Comparison of ENCODE assay signal across 8 mouse cellular contexts in genomic region chr14:21052112-21052780, GRCm38 (mm10). TPM values are rescaled to one million over a fixed set of nuclear protein-coding genes. Genes with fewer than 3 reads are reported as not detected.
A peak's percentile ranks its signal among the peaks of the same experiment; 100 is the strongest.
DNase-seq lines count a peak whose midpoint lies in the region; ATAC-seq and TF ChIP-seq lines count a peak whose summit lies in the region.

Gene Ap3m1, minus strand, starts transcription at chr14:21052508.
Gene Adk, plus strand, starts transcription at chr14:21052574.

- WGBS in kidney, embryonic 14.5 days, result under 1% methylated on average over 46 of the region's 48 CpGs
- under 1% methylated on average over 48 of the region's 48 CpGs for WGBS in limb, embryonic 15.5 days

- peak; percentile 99 for DNase-seq in A20 (ENCODE audit: low read depth, low spot score)
- peak; percentile 95 for DNase-seq in heart, adult 9 months (ENCODE audit: low spot score in 2 of 2)
- peak; percentile 85 to 93 for DNase-seq in monocyte, adult 2 months (ENCODE audit: low read depth in 1 of 2, low spot score in 2 of 2)
- peak; percentile 90 to 93 for DNase-seq in spleen, postnatal 36 days (ENCODE audit: low spot score in 2 of 2)

- peak within 1 kb of the TSS; percentile 68 for H3K9ac ChIP-seq in kidney, embryonic 14.5 days (ENCODE audit: low read depth, low read length)
- peak within 1 kb of the TSS; percentile 85 for H3K9ac ChIP-seq in limb, embryonic 15.5 days

- H3K9me3 ChIP-seq in kidney, embryonic 14.5 days (ENCODE audit: control insufficient read depth, low read length), result no peaks in the 10 kb centered on the region
- no peaks in the 10 kb centered on the region for H3K9me3 ChIP-seq in limb, embryonic 15.5 days

- H3K27me3 ChIP-seq in kidney, embryonic 14.5 days (ENCODE audit: control insufficient read depth, insufficient read depth, low read length), result no peaks in the 10 kb centered on the region
- H3K27me3 ChIP-seq in limb, embryonic 15.5 days, result no peaks in the 10 kb centered on the region

- H3K36me3 ChIP-seq in kidney, embryonic 14.5 days (ENCODE audit: control insufficient read depth, insufficient read depth, low read length), result peaks cover 5% of the 10 kb centered on the region; the same call in 1 of the 2 replicates
- no peaks in the 10 kb centered on the region for H3K36me3 ChIP-seq in limb, embryonic 15.5 days

- peak; percentile 98 for ATAC-seq in kidney, embryonic 14.5 days (ENCODE audit: low FRiP score, low TSS enrichment)
- peak; percentile 97 for ATAC-seq in limb, embryonic 15.5 days (ENCODE audit: insufficient number of reproducible peaks, low FRiP score, low TSS enrichment, low read depth)

- no peak for TF ChIP-seq CTCF in bone marrow macrophage, adult 2 months (IDR thresholded peaks at IDR 0.05; ENCODE audit: low read depth, low read length)
- TF ChIP-seq CTCF in embryonic fibroblast, embryonic 13.5 days (IDR thresholded peaks at IDR 0.05; ENCODE audit: borderline replicate concordance, insufficient read depth, low read length), result no peak

- peak within 1 kb of the TSS; percentile 78 for H3K4me2 ChIP-seq in kidney, embryonic 14.5 days (replicated peaks; ENCODE audit: low read depth, low read length)
- H3K4me2 ChIP-seq in limb, embryonic 15.5 days, result peak within 1 kb of the TSS; percentile 94

- H3K4me3 ChIP-seq in bone marrow macrophage, adult 2 months (ENCODE audit: insufficient read depth, low read length), result peak within 1 kb of the TSS; percentile 100
- peak within 1 kb of the TSS; percentile 99 for H3K4me3 ChIP-seq in embryonic fibroblast, embryonic 13.5 days (ENCODE audit: insufficient read depth, low read length)
- H3K4me3 ChIP-seq in kidney, embryonic 14.5 days (ENCODE audit: low read length), result peak within 1 kb of the TSS; percentile 77
- H3K4me3 ChIP-seq in limb, embryonic 15.5 days, result peak within 1 kb of the TSS; percentile 92

- peaks cover 12% of the 10 kb centered on the region for H3K4me1 ChIP-seq in bone marrow macrophage, adult 2 months (ENCODE audit: control insufficient read depth, insufficient read depth, low read length)
- H3K4me1 ChIP-seq in embryonic fibroblast, embryonic 13.5 days (ENCODE audit: control insufficient read depth, insufficient read depth, low read length), result 0 out of 2 replicates have a peak, but pooled peaks cover 2% of the 10 kb centered on the region
- peaks cover 10% of the 10 kb centered on the region; the same call in 1 of the 2 replicates for H3K4me1 ChIP-seq in kidney, embryonic 14.5 days (ENCODE audit: control insufficient read depth, insufficient read depth, low read length)
- 0 out of 2 replicates have a peak, but pooled peaks cover 5% of the 10 kb centered on the region for H3K4me1 ChIP-seq in limb, embryonic 15.5 days

- peak within 1 kb of the TSS; percentile 86 for H3K27ac ChIP-seq in bone marrow macrophage, adult 2 months (ENCODE audit: insufficient read depth, low read depth, low read length)
- H3K27ac ChIP-seq in embryonic fibroblast, embryonic 13.5 days (ENCODE audit: insufficient read depth, low read length), result peak within 1 kb of the TSS; percentile 86
- peak within 1 kb of the TSS; percentile 77 for H3K27ac ChIP-seq in kidney, embryonic 14.5 days (ENCODE audit: low read depth, low read length)
- H3K27ac ChIP-seq in limb, embryonic 15.5 days, result peak within 1 kb of the TSS; percentile 94

- no peak; the same call in 1 of the 2 replicates for TF ChIP-seq POLR2A in bone marrow macrophage, adult 2 months (IDR thresholded peaks at IDR 0.05; ENCODE audit: borderline replicate concordance, low read depth, low read length)
- TF ChIP-seq POLR2A in embryonic fibroblast, embryonic 13.5 days (IDR thresholded peaks at IDR 0.05; ENCODE audit: low read depth, low read length), result peak; percentile 65

RNA-seq across cellular contexts. Expression of gene Ap3m1, which starts in this region (rescaled TPM):
- polyA plus RNA-seq in bone marrow macrophage, adult 2 months (2012; ENCODE audit: insufficient read depth, insufficient read length, missing spikeins), result 37.8 and 38.3 TPM in 2 replicates
- polyA plus RNA-seq in embryonic fibroblast, embryonic 13.5 days (2011; ENCODE audit: insufficient read length, low read depth, missing spikeins), result 99.0 and 102 TPM in 2 replicates
- polyA plus RNA-seq in kidney, embryonic 14.5 days (2014; fragmentation: Nextera tagmentation; extraction: Ambion mirVana), result 70.0 and 89.8 TPM in 2 replicates
- polyA plus RNA-seq in limb, embryonic 15.5 days (2015; fragmentation: Nextera tagmentation; extraction: Ambion mirVana), result 69.4 and 72.4 TPM in 2 replicates

RNA-seq across cellular contexts. Expression of gene Adk, which starts in this region (rescaled TPM):
- polyA plus RNA-seq in bone marrow macrophage, adult 2 months (2012; ENCODE audit: insufficient read depth, insufficient read length, missing spikeins), result 24.2 and 26.6 TPM in 2 replicates
- 114 and 117 TPM in 2 replicates for polyA plus RNA-seq in embryonic fibroblast, embryonic 13.5 days (2011; ENCODE audit: insufficient read length, low read depth, missing spikeins)
- 155 and 156 TPM in 2 replicates for polyA plus RNA-seq in kidney, embryonic 14.5 days (2014; fragmentation: Nextera tagmentation; extraction: Ambion mirVana)
- polyA plus RNA-seq in limb, embryonic 15.5 days (2015; fragmentation: Nextera tagmentation; extraction: Ambion mirVana), result 148 TPM in 2 replicates

Comparison
In these comparisons a context has a peak if more than half of its experiments do, and no peak if none do; other contexts are left out.
1. Peak in every context shown above with its lines: DNase-seq, ATAC-seq, H3K4me3 ChIP-seq and H3K27ac ChIP-seq.